In genomic region chr15:102145330-102145729, GRCm38 (mm10) we compare ENCODE assay signal across 9 mouse cellular contexts. TPM values are rescaled to one million over a fixed set of nuclear protein-coding genes. Genes with fewer than 3 reads are reported as not detected.
DNase-seq lines count a peak whose midpoint lies in the region; TF ChIP-seq lines count a peak whose summit lies in the region.
"Had no signal": no experiment of that assay in that cellular context is flagged by ENCODE, and none has a peak within 500 bp of the region (broad histone marks: within the 10 kb centered on the region; RNA-seq: fewer than 3 reads in every experiment).

No protein-coding gene starts in this region.

- no peak for TF ChIP-seq POLR2A in olfactory bulb, adult 2 months (IDR thresholded peaks at IDR 0.05; ENCODE audit: insufficient read depth, low read depth, low read length)

- DNase-seq in lung, adult 18-20 months, result peak; percentile 44 to 55
- no peak for DNase-seq in lung, postnatal 4 days
- DNase-seq in adrenal gland, postnatal 10 days, result peak; percentile 80
- peak; percentile 75 for DNase-seq in gastrocnemius, adult 2 months
- no peak for DNase-seq in thymus, postnatal 4 days
- no peak for DNase-seq in cerebellum, adult 11-12 months

- intact Hi-C loops in gastrocnemius, adult 2 months (cut with DNase I), result loop anchor here (5.0 kb wide), 1 partner anchor 33 kb away; no protein-coding TSS in a partner anchor

- peak overlapping the region; percentile 87 for H3K27ac ChIP-seq in gastrocnemius, adult 2 months
- H3K27ac ChIP-seq in olfactory bulb, adult 2 months (ENCODE audit: insufficient read depth, low read depth, low read length), result peak overlapping the region; percentile 93
- H3K27ac ChIP-seq: neural tube, embryonic 12.5 days had no signal

- peak overlapping the region; percentile 68 for H3K4me3 ChIP-seq in gastrocnemius, adult 2 months
- H3K4me3 ChIP-seq in olfactory bulb, adult 2 months (ENCODE audit: insufficient read depth, low read depth, low read length), result peak overlapping the region; percentile 51

- no peak for TF ChIP-seq CTCF in gastrocnemius, adult 2 months (IDR thresholded peaks at IDR 0.05)
- no peak for TF ChIP-seq CTCF in olfactory bulb, adult 2 months (IDR thresholded peaks at IDR 0.05; ENCODE audit: insufficient read depth, low read depth, low read length)

- WGBS in olfactory bulb, adult 2 months, result 61% methylated on average over 10 of the region's 10 CpGs

- H3K4me1 ChIP-seq in olfactory bulb, adult 2 months (ENCODE audit: control insufficient read depth, insufficient read depth, low read length), result peaks cover 20% of the 10 kb centered on the region; the same call in 1 of the 2 replicates

RNA-seq across cellular contexts. Expression of gene Igfbp6, which starts 1.2 kb away (rescaled TPM):
- total RNA-seq in adrenal gland, postnatal 10 days (2021), result 10 to 100 TPM; 40.3 to 48.1 TPM
- 10 to 100 TPM; 34.3 to 87.7 TPM for total RNA-seq in gastrocnemius, adult 2 months (2021)
- not detected in 2 replicates for polyA plus RNA-seq in olfactory bulb, adult 2 months (2012; ENCODE audit: insufficient read depth, insufficient read length, low replicate concordance, missing spikeins)
- total RNA-seq: common myeloid progenitor, adult 5-6 weeks had no signal

RNA-seq across cellular contexts. Expression of gene Soat2, which starts 5.0 kb away (rescaled TPM):
- 1 to 10 TPM; 4.9 to 8.1 TPM for total RNA-seq in adrenal gland, postnatal 10 days (2021)
- under 1 TPM in 1 of 2 experiments, not detected in 1; 0.14 TPM for total RNA-seq in gastrocnemius, adult 2 months (2021)
- not detected in 2 replicates for polyA plus RNA-seq in olfactory bulb, adult 2 months (2012; ENCODE audit: insufficient read depth, insufficient read length, low replicate concordance, missing spikeins)

RNA-seq across cellular contexts. Expression of gene Spryd3, which starts 9.3 kb away (rescaled TPM):
- total RNA-seq in adrenal gland, postnatal 10 days (2021), result 10 to 100 TPM; 27.4 to 31.5 TPM
- 1 to 10 TPM; 4.4 to 5.8 TPM for total RNA-seq in gastrocnemius, adult 2 months (2021)
- polyA plus RNA-seq in olfactory bulb, adult 2 months (2012; ENCODE audit: insufficient read depth, insufficient read length, low replicate concordance, missing spikeins), result not detected in 2 replicates

RNA-seq across cellular contexts. Expression of gene Tns2, which starts 45.1 kb away (rescaled TPM):
- total RNA-seq in adrenal gland, postnatal 10 days (2021), result 10 to 100 TPM; 64.5 to 84.6 TPM
- 10 to 100 TPM; 39.1 to 44.1 TPM for total RNA-seq in gastrocnemius, adult 2 months (2021)
- not detected in 2 replicates for polyA plus RNA-seq in olfactory bulb, adult 2 months (2012; ENCODE audit: insufficient read depth, insufficient read length, low replicate concordance, missing spikeins)
- total RNA-seq: common myeloid progenitor, adult 5-6 weeks had no signal

RNA-seq across cellular contexts. Expression of gene Zfp740, which starts 57.7 kb away (rescaled TPM):
- total RNA-seq in adrenal gland, postnatal 10 days (2021), result 10 to 100 TPM; 66.7 to 84.9 TPM
- total RNA-seq in gastrocnemius, adult 2 months (2021), result 10 to 100 TPM; 26.8 to 29.6 TPM
- polyA plus RNA-seq in olfactory bulb, adult 2 months (2012; ENCODE audit: insufficient read depth, insufficient read length, low replicate concordance, missing spikeins), result 123 TPM in 1 of 2 replicates, not detected in the other

Comparison
In these comparisons a context has a peak if more than half of its experiments do, and no peak if none do; other contexts are left out.
1. DNase-seq: peak in lung, adult 18-20 months (2 of 2), adrenal gland, postnatal 10 days (single experiment) and gastrocnemius, adult 2 months (single experiment); none in lung, postnatal 4 days (0 of 2), thymus, postnatal 4 days (single experiment) and cerebellum, adult 11-12 months (single experiment).
2. RNA of gene Soat2, which starts 5.0 kb away (total RNA-seq): 4.9 to 8.1 TPM in adrenal gland, postnatal 10 days; 0.14 TPM in gastrocnemius, adult 2 months; every median in the first group is over 4 times any median in the second.
3. RNA of gene Spryd3, which starts 9.3 kb away (total RNA-seq): 27.4 to 31.5 TPM in adrenal gland, postnatal 10 days; 4.4 to 5.8 TPM in gastrocnemius, adult 2 months; every median in the first group is over 4 times any median in the second.